Mouse (Mus musculus): ENCODE results near the gene Atrnl1. TPM values are rescaled to one million over a fixed set of nuclear protein-coding genes. Genes with fewer than 3 reads are reported as not detected.
A peak's percentile ranks its signal among the peaks of the same experiment; 100 is the strongest.

Atrnl1 gene
- 10.9 and 12.3 TPM in 2 replicates for polyA plus RNA-seq (2011; ENCODE audit: insufficient read depth, insufficient read length, low read depth, missing spikeins)

- H3K36me3 ChIP-seq (ENCODE audit: control insufficient read depth, insufficient read depth, low read length, poor library complexity, severe bottlenecking) = no peaks in the 10 kb centered on the region
- H3K9ac ChIP-seq (ENCODE audit: low read depth, poor library complexity, severe bottlenecking) = peak within 1 kb of the TSS; percentile 97
- H3K4me1 ChIP-seq (ENCODE audit: control insufficient read depth, insufficient read depth, low read length) = peaks cover 2% of the 10 kb centered on the region
- TF ChIP-seq POLR2A (IDR thresholded peaks at IDR 0.05; ENCODE audit: insufficient read depth, low read length) (peak; percentile 65), CTCF (IDR thresholded peaks at IDR 0.05; ENCODE audit: low read depth, low read length) (no peak)
- no peaks in the 10 kb centered on the region for H3K9me3 ChIP-seq (replicated peaks; ENCODE audit: control insufficient read depth, insufficient read depth, low read length, poor library complexity, severe bottlenecking)
- H3K27me3 ChIP-seq (ENCODE audit: control insufficient read depth, insufficient read depth, low read length, poor library complexity, severe bottlenecking) = peaks cover 2% of the 10 kb centered on the region; the same call in 1 of the 2 replicates
- peak within 1 kb of the TSS; percentile 96 for H3K4me3 ChIP-seq (ENCODE audit: low read depth, low read length)
- H3K27ac ChIP-seq (ENCODE audit: insufficient read depth, low read length) = peak within 1 kb of the TSS; percentile 22; the same call in 1 of the 2 replicates
Measured at GRCm38 (mm10) chr19:57610476-57611261, at the start of gene Atrnl1. Atrnl1 (plus strand) TSS chr19:57611034.

GRCm38 (mm10) chr19:57561486-57561885, 49.3 kb upstream of the Atrnl1 start:
- H3K4me3 ChIP-seq (ENCODE audit: low read depth, low read length) = no peak overlapping the region
- TF ChIP-seq EP300 (IDR thresholded peaks at IDR 0.05; ENCODE audit: insufficient read depth, low read depth, low read length) = no peak
- no peak for TF ChIP-seq CTCF (IDR thresholded peaks at IDR 0.05; ENCODE audit: low read depth, low read length)
- no peak for TF ChIP-seq POLR2A (IDR thresholded peaks at IDR 0.05; ENCODE audit: insufficient read depth, low read length)
- no peaks in the 10 kb centered on the region for H3K36me3 ChIP-seq (ENCODE audit: control insufficient read depth, insufficient read depth, low read length, poor library complexity, severe bottlenecking)
- peaks cover 3% of the 10 kb centered on the region for H3K4me1 ChIP-seq (ENCODE audit: control insufficient read depth, insufficient read depth, low read length)
- H3K27me3 ChIP-seq (ENCODE audit: control insufficient read depth, insufficient read depth, low read length, poor library complexity, severe bottlenecking) = no peaks in the 10 kb centered on the region
- H3K9me3 ChIP-seq (replicated peaks; ENCODE audit: control insufficient read depth, insufficient read depth, low read length, poor library complexity, severe bottlenecking) = no peaks in the 10 kb centered on the region; the same call in 1 of the 2 replicates
- H3K9ac ChIP-seq (ENCODE audit: low read depth, poor library complexity, severe bottlenecking) = no peak overlapping the region
- no peak overlapping the region for H3K27ac ChIP-seq (ENCODE audit: insufficient read depth, low read length)

GRCm38 (mm10) chr19:57569040-57569439, 41.8 kb upstream of the Atrnl1 start:
- Histone ChIP-seq H3K27ac (ENCODE audit: insufficient read depth, low read length) (no peak overlapping the region), H3K27me3 (ENCODE audit: control insufficient read depth, insufficient read depth, low read length, poor library complexity, severe bottlenecking) (no peaks in the 10 kb centered on the region), H3K9ac (ENCODE audit: low read depth, poor library complexity, severe bottlenecking) (no peak overlapping the region), H3K4me3 (ENCODE audit: low read depth, low read length) (no peak overlapping the region), H3K9me3 (replicated peaks; ENCODE audit: control insufficient read depth, insufficient read depth, low read length, poor library complexity, severe bottlenecking) (no peaks in the 10 kb centered on the region; the same call in 1 of the 2 replicates), H3K36me3 (ENCODE audit: control insufficient read depth, insufficient read depth, low read length, poor library complexity, severe bottlenecking) (no peaks in the 10 kb centered on the region), H3K4me1 (ENCODE audit: control insufficient read depth, insufficient read depth, low read length) (no peaks in the 10 kb centered on the region)
- no peak for TF ChIP-seq EP300 (IDR thresholded peaks at IDR 0.05; ENCODE audit: insufficient read depth, low read depth, low read length)
- no peak for TF ChIP-seq CTCF (IDR thresholded peaks at IDR 0.05; ENCODE audit: low read depth, low read length)
- TF ChIP-seq POLR2A (IDR thresholded peaks at IDR 0.05; ENCODE audit: insufficient read depth, low read length) = no peak

- Histone ChIP-seq H3K9me3 (replicated peaks; ENCODE audit: control insufficient read depth, insufficient read depth, low read length, poor library complexity, severe bottlenecking) (no peaks in the 10 kb centered on the region), H3K4me1 (ENCODE audit: control insufficient read depth, insufficient read depth, low read length) (peaks cover 6% of the 10 kb centered on the region), H3K9ac (ENCODE audit: low read depth, poor library complexity, severe bottlenecking) (no peak overlapping the region), H3K27ac (ENCODE audit: insufficient read depth, low read length) (no peak overlapping the region), H3K4me3 (ENCODE audit: low read depth, low read length) (no peak overlapping the region), H3K27me3 (ENCODE audit: control insufficient read depth, insufficient read depth, low read length, poor library complexity, severe bottlenecking) (no peaks in the 10 kb centered on the region), H3K36me3 (ENCODE audit: control insufficient read depth, insufficient read depth, low read length, poor library complexity, severe bottlenecking) (no peaks in the 10 kb centered on the region)
- TF ChIP-seq POLR2A (IDR thresholded peaks at IDR 0.05; ENCODE audit: insufficient read depth, low read length) (no peak), CTCF (IDR thresholded peaks at IDR 0.05; ENCODE audit: low read depth, low read length) (no peak), EP300 (IDR thresholded peaks at IDR 0.05; ENCODE audit: insufficient read depth, low read depth, low read length) (no peak)
Measured at GRCm38 (mm10) chr19:57572360-57573237, 38.2 kb upstream of the Atrnl1 start.

GRCm38 (mm10) chr19:57573470-57573869, 37.4 kb upstream of the Atrnl1 start:
- Histone ChIP-seq H3K27me3 (ENCODE audit: control insufficient read depth, insufficient read depth, low read length, poor library complexity, severe bottlenecking) (no peaks in the 10 kb centered on the region), H3K4me3 (ENCODE audit: low read depth, low read length) (no peak overlapping the region), H3K9ac (ENCODE audit: low read depth, poor library complexity, severe bottlenecking) (no peak overlapping the region), H3K27ac (ENCODE audit: insufficient read depth, low read length) (no peak overlapping the region), H3K4me1 (ENCODE audit: control insufficient read depth, insufficient read depth, low read length) (peaks cover 6% of the 10 kb centered on the region), H3K9me3 (replicated peaks; ENCODE audit: control insufficient read depth, insufficient read depth, low read length, poor library complexity, severe bottlenecking) (no peaks in the 10 kb centered on the region), H3K36me3 (ENCODE audit: control insufficient read depth, insufficient read depth, low read length, poor library complexity, severe bottlenecking) (no peaks in the 10 kb centered on the region)
- TF ChIP-seq CTCF (IDR thresholded peaks at IDR 0.05; ENCODE audit: low read depth, low read length) (no peak), EP300 (IDR thresholded peaks at IDR 0.05; ENCODE audit: insufficient read depth, low read depth, low read length) (no peak), POLR2A (IDR thresholded peaks at IDR 0.05; ENCODE audit: insufficient read depth, low read length) (no peak)
